Mouse (Mus musculus) small intestine, adult 2 months (tissue): ENCODE results near the gene Zfp385a.

Source experiments
- CTCF ChIP-seq: fragments of 200-500 bp; IDR thresholded peaks from 2 replicates; pipeline ENCODE4 v1.5.1; 2012; ENCODE audit warnings: low read depth, mild to moderate bottlenecking, control low read depth, inconsistent platforms, low read length, moderate library complexity, mixed read lengths; ENCODE audit not compliant: insufficient replicate concordance, insufficient read length; ENCODE audit errors: extremely low read depth
- POLR2A ChIP-seq: fragments of 200-500 bp; IDR thresholded peaks from 2 replicates; pipeline ENCODE4 v1.6.1; 2012; ENCODE audit warnings: low read depth, mild to moderate bottlenecking, control low read depth, inconsistent platforms, low read length, moderate library complexity

GRCm38 (mm10) chr15:103339961-103340337 lies at the start of gene Zfp385a:
- TF ChIP-seq CTCF (no peak), POLR2A (no peak)
